Mouse (Mus musculus) left cerebral cortex, adult 18-20 months (tissue): ENCODE data around the gene Tbc1d23. TPM values are rescaled to one million over a fixed set of nuclear protein-coding genes. Genes with fewer than 3 reads are reported as not detected.

Experiments
- DNase-seq, 2 experiments: peaks; one replicate each; pipeline ENCODE4 v3.0.0; 2021 to 2022; ENCODE audit warnings: low spot score in 2 of 2, mixed read lengths in 1 of 2
- total RNA-seq, 2 experiments: library from RNA; stranded (reverse); gene quantifications; 2 replicates each; pipeline ENCODE4 v1.2.3; 2021

Tbc1d23 gene
- total RNA-seq, 2 experiments from 2014 or later: 45.3 to 45.8 TPM

DNA sequence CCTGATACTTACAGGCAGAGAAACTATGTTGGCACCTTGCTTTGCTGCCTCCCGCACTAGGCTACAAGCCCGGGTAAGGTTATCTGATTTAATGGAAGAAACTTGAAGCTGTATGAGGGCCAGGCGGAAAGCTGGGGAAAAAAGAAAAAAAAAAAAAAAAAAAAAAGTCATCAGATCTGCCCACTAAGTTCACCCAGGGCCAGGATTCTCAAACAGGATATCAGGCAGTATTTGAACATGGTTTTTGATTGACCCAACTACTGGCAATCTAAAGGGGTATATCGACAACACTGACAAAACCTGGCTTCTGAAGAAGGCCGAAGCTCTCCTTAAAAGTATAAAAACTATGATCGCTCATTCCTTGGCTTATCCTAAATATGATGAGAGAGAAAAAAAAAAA, 65.2 kb downstream of the Tbc1d23 start:
- DNase-seq: no peak

- DNase-seq: no peak
Observed at GRCm38 (mm10) chr16:57165157-57165556, 66.1 kb downstream of the Tbc1d23 start.

DNA sequence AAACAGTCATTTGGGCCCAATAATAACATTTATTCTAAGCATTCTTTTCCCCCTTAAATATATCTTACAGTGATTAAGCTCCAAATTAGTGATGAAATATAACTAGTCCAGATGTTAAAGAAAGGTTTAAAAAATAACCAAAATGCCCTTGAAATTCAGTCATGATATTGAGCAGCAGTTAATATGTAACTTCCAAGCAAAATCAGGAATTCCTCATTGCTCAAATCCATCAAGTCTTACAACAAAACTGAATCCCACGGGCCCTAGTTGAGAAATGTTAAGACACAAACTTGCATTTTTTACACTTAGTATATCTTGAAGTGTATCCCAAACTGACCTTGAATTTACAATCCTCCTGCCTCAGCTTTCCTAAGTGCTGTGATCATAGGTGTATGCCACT, 67.6 kb downstream of the Tbc1d23 start:
- no peak for DNase-seq

GRCm38 (mm10) chr16:57162841-57163240, 68.5 kb downstream of the Tbc1d23 start:
- DNase-seq: no peak

DNA sequence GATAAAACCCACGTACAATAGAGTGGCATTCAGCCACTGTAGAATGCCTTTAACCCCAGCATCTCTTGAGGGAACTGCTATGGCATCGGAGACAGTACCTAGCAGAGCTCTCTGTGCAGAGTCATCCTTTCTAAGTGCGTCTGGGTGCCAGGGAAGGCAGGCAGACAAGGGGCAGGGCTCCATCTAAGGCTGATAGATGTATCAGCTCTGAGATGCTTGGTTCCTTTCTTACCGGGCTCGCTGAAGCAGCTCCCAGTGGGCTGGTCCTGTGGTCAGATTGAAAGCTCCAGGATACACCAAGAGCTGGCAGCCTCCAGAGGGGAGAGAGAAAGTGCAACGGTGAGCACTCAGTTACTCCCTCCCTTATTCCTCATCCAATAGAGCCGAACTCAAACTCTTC, 71.5 kb downstream of the Tbc1d23 start:
- DNase-seq: no peak

GRCm38 (mm10) chr16:57157728-57158127, 73.6 kb downstream of the Tbc1d23 start:
- DNase-seq: no peak

DNA sequence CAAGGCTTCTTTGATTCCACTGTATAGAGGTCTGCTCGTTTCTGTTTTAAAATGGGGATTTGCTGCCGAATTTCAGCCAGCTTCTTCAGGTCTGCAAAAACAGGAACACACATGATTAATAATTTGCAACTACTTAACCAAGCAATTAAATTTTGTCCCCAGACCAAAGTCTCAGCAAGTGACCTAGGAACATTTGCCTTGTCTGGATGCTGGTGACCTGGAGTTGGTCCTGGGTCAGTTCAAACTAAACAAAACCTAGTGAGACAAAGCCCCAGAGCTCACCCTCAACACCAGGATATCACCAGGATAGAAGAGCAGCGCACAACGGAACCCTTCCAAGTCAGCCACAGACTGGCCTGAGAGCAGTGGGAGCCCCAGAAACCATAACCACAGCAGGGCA, 74.2 kb downstream of the Tbc1d23 start:
- DNase-seq: no peak

- no peak for DNase-seq
Observed at GRCm38 (mm10) chr16:57155899-57156298, 75.4 kb downstream of the Tbc1d23 start.

DNA sequence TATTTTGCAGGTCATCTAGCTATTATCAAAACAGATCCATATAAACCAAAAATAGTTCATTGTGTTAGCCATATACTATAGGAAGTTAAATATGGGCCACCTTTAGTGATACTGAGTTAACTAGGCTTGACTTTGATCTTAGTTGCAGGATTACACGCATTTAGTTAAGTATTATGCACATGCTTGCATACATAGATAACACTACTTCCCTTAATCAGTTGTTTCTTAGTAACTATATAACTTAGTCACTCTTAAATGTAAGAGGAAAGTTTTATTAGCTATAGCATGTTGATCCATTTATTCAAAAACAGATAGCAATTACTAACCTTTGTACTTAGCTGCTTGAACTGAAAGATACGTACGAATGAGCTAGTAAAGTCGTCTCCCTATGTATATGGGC, 79.9 kb downstream of the Tbc1d23 start:
- DNase-seq: no peak

DNA sequence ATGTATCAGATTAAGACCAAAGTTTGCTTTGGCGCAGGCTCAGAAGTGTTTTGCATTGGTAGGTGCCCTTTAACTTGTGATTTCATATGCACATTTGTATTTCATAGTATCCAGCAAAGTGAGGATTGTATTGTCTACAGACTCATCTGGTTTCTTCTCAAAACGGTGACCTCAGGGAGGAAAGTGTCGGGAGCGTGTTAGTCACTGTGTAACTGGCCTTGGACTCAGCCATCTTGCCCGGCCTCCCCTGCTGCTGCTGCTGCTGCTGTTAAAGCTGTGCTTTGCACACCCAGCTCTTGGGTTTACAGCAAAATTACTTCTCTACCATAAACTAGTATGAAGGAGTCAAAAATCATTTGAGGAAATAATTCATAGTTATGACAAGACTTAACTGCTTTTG, 86.6 kb downstream of the Tbc1d23 start:
- DNase-seq: no peak

DNA sequence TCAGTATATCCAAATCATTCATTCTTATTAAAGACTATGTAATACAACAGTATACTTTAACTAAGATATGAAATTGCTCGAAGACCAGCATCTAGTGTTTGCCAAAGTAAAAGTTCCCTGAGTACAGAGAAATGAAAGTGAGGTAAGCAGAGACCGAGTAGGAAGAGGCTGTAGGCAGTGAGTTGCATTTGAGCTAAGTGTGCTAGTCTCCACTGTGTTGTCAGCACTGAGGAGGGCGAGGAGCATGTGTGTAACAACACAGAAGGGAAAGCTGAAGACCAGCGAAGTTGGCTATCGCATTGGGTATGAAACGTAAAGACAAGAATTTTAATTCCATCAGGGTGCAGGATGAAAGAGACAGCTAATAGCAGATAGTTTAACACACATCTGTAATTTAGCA, 97.7 kb downstream of the Tbc1d23 start:
- DNase-seq: no peak

DNA sequence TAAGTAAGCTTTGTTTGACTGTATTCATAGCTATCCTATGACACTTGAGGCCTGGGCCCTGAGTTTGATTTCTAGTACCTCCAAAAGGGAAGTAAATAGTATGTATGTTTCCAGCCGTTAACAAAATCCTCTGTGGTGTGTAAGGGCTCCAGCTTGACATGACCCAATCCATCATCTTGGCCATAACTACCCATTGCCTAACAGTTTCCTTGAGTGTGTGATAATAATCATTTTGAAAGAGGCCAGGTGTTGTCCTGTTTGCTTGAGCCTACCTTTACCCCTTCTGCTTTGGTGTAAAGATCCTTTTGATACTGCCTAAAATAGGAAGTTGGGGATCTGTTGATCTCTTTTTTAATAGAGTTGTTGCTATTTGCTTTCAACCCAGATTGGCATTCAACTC, 99.0 kb downstream of the Tbc1d23 start:
- DNase-seq: no peak

DNA sequence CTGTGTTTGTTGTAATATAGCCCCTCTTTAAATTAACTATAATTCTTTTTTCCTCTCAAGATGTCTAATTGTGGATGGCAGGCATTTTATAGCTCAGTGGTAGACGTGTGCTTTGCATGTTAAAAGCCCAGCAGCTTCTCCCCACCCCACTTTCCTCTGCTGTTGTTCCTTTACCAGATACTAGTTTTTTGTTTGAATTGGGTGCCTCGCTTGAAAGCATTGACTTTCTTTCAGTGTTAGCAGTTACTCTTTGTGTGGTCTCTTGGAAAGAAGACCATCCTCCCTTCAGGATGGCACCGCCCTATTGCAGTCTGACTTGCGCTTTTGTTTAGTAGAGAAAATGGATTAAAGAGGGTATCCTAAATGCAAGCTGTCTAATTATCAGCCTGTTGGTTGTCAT, 99.8 kb downstream of the Tbc1d23 start:
- no peak for DNase-seq

DNA sequence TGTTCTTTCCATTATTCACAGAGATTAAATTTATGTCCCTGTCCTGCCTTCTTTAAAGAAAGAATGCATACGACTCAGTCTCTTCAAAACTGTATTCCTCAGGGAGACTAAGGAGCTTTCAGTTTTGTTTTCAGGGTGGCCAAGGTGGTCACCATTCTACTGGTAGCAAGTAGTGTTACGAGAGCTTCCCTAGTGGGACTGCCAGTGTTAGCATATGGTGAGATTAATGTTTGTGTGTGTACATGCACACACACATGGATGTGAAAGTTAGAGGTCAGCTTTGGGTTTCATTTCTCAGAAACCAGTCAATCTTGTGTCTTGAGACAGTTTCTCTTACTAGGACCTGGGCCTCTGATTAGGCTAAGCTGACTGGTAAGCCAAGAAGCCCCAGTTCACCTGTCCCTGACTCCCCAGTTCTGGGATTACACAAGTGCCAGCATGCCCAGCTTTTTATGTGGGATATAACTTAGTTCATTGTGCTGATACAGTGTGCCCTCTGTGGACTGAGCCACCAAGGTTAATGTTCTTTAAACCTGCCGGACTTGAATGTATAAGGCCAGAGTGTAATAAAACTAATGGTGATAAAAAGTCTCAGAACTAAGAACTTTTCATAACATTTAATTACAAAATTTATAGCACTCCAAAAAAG, 100.4 kb downstream of the Tbc1d23 start:
- DNase-seq: no peak

DNA sequence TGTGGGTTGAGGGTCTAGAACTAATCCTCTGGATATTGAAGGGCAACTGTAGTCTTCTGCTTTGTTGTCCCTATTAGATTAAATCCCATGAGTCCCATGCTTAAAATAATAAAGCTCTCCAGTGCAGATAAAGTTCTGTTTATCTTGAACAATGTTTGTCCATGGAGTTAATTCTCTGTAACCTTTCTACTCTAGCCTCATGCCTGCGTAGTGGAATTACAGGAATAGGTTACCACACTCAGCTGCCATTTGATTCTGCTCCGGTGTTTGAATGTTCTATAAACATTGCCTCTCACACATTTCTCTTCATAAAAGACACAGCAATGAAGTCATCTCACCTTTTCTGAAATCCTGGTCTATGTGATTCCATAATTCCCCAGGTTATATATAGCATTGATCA, 103.5 kb downstream of the Tbc1d23 start:
- no peak for DNase-seq

GRCm38 (mm10) chr16:57126268-57126667, 105.0 kb downstream of the Tbc1d23 start:
- DNase-seq: no peak

DNA sequence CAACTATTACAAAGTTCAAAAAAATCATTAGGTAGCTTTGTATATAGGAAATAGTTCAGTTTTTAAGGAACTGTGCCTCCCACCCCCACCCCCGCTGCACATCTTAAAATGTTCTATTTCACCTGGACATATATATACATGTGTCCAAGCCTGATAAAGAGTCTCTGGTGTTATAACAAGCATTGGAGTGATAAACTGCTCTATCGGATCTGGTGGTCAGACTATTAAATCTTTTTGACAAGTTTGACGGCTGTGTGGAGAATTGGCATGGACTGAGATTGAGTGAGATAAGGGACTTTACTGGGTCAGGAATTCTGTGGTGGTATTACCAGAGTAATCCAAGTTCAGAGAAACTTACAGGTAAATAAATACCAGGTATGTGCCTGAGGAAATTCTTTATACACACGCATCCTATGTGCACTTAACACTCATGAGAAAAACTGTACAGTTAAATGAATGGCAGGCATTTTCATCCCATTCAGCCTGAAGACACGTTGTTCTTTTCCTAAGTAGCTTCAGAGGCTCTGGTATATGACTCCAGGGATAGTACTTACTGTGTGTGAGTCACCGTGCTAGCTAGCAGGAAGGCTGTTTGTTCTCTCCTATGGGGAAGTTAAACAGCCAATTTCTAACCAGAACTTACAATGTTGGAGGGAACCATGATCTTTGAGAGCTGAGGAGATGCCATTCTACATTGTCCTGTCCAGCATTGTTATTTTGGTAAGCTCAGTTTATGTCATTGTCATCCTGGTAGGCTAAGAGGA, 108.4 kb downstream of the Tbc1d23 start:
- no peak for DNase-seq

DNA sequence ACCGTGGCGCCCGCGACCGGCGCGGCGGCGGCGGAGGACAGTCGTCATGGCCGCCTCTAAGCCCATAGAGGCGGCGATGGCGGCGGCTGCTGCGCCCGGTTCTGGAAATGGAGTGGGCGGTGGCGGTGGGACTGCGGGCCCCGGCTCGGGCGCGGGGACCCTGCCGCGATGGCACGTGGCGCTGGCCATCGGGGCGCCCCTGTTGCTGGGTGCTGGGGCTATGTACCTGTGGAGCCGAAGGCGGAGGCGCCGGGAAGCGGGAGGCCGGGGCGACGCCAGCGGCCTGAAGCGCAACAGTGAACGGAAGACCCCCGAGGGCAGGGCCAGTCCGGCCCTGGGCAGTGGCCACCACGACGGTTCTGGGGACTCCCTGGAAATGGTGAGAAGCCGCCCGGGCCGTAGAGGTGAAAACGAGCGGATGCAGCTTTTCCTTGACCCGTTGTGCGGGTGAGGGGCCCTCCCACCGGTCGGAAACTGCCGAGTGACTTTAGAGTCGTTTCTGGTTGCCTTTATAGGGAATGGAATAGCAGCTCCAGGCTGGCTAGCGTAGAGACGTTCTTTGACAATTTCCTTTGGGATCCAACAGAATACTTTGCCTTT, 109.4 kb downstream of the Tbc1d23 start:
- DNase-seq: no peak

- peak; percentile 93 to 95 for DNase-seq
Observed at GRCm38 (mm10) chr16:57120913-57121815, 110.1 kb downstream of the Tbc1d23 start, which contains the start of gene Tomm70a. Tomm70a (plus strand) TSS chr16:57121703.
